Mouse (Mus musculus) urinary bladder, postnatal 10 days (tissue): Measurements from ENCODE around the gene Slc25a21.

Source experiments
- DNase-seq: peaks from one replicate; pipeline ENCODE4 v3.0.0; 2022; ENCODE audit warnings: low spot score

Slc25a21 gene

DNA sequence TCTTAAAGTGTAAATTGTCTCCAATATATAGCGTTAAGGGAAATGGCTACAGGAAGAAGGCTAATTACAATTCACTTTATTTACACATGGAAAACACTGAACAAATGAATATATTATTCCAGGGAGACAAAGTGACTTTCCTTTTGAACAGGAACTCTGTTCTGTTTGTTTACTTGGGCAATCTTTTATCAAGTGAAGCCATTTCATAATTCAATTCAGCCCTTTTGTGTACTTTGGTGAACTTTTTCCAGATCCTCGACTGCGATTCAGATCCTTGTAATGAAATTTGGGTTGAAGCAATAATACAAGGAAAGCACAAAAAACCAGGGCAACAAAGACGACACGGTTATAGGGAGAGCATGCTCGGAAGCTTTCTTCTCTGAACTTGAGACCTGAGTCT lies 423.3 kb downstream of the Slc25a21 start:
- DNase-seq: no peak

DNA sequence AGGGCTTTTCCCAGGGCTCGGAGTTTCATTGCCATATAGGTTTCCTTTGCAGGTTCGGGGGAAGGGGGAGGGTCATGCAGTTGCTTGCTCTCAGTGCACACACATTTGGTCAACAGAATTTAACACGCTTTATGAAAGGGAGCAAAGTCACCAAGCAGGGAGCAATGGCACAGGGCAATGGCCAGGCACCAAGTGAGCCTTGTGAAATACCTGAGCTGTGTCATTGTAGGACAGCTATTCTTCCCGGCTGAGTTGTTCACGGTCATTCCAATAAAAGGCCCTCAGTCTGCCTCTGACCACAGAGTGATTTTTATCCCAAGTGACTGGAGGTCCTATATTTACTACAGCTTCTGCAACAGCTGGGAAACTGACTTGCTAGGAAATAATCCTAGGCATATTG lies 427.9 kb downstream of the Slc25a21 start:
- no peak for DNase-seq

DNA sequence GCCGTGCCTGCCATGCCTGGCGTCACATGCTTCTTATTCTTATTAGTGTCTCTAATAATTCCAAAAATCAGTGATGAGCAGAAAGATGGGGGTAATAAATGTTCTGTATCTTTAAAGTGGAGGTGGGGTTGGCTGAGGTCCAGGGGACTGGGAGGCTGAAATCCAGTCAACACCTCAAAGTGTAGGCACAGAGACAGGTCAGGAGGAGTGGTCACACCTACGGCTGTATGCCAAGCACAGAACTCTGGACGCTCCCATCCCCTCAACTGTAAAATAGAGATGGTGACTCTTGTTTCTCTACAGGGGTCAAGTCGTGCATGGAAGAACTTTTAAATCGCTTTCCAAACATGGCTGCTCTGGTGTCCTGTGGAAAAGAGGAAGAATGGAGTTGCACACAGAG lies 429.8 kb downstream of the Slc25a21 start:
- no peak for DNase-seq

DNA sequence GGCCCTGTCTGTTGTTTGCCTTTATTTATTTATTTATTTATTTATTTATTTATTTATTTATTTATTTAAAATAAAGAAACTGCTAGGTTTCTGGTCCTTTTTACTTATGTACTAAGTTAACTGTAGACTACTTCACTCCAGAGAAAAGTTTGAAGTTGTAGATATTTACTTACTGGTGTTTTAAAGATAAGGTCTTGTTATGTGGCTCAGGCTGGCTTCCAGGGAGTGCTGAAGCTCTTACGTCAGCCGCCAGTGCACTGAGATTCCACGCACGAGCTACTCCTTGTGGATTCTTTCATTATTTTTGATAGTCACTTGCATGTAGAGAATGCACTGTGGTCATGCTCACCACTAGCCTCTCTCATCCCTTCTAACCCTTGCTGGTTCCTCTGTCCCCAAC lies 460.2 kb downstream of the Slc25a21 start:
- DNase-seq: no peak

DNA sequence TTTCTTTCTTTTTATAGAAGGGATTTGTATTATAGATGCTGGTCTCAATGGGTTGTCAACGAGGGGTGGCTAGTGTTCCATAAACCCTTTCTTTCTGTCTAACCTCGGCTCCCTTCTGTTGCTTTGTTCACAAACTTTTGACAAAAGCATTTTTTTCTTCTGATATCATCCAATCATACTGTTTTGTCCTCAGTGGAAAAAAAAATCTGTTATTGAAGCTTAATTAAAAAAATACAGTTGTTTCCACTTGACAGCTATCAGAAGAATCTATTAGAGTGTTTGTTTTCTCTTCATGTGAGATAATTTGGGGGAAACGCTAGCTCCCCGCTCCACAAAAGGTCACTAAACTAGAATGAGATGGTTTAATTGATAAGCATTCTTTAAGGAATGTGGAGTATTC lies 469.6 kb downstream of the Slc25a21 start:
- no peak for DNase-seq

DNA sequence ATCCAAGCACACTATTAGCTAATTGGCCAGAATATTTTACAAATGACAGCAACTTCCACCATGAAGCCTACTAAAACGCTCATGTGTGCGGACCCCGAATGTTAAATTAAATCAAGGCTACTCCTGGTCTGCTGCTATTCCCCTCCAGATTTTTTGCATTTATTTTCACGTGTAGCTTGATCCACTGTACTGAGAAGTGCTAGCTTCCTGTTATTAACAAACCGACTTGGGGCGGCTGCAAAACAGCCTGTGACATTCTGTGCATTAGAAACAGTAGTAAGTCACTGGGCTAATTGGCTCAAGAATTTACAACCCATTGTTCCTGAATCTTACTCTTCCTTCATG lies 478.6 kb downstream of the Slc25a21 start:
- DNase-seq: no peak

DNA sequence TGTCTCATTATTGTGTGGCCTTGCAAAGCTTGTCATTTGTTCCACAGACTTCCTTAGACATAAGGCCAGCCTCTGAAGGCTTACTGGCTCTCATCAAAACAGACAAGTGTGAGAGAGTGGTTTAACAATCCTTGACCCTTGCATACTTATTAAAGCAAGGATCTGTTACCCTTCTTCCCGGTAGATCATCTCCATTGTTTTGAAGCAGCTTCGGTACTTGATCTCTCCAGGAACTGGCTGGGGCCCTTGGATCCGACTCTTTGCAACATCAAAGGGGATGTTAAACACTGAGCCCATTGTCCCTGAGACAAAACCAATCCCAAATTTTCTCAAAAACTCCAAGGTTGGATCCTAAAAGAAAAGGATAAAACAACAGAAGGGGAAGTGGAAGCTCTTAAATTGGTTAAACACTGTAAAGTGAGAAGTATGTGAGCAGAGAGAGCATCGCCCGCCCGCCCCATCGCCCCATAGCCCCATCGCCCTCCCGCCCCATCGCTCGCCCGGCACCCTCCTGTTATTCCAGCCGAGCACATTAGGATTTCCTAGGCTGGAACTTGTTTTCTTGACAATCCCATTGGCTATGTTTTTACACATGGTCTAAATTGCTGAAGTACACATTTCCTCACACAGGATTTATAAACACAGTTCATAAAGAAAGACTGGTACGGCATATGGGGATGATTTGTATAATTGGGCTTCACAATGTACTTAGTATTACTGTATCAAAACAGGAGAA lies 479.1 kb downstream of the Slc25a21 start:
- no peak for DNase-seq

DNA sequence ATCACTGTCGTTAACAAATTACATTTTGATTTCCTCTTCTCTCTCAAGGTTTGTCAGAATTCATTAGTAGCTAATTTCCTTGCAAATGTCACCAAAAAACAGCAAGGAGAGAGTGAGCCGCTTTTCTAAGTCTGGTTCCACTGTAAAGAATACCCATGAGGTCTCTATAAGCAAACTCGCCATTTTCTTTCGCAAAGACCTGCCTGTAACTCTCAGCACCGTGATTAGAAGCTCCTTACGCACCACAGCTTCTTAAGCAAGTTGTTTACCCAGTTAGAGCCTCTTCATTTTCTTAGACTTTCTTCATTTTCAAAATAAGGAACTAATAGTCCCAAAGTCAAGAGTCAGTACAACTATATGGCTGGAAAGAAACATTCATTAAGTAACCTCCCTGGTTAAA lies 496.3 kb downstream of the Slc25a21 start:
- no peak for DNase-seq

DNA sequence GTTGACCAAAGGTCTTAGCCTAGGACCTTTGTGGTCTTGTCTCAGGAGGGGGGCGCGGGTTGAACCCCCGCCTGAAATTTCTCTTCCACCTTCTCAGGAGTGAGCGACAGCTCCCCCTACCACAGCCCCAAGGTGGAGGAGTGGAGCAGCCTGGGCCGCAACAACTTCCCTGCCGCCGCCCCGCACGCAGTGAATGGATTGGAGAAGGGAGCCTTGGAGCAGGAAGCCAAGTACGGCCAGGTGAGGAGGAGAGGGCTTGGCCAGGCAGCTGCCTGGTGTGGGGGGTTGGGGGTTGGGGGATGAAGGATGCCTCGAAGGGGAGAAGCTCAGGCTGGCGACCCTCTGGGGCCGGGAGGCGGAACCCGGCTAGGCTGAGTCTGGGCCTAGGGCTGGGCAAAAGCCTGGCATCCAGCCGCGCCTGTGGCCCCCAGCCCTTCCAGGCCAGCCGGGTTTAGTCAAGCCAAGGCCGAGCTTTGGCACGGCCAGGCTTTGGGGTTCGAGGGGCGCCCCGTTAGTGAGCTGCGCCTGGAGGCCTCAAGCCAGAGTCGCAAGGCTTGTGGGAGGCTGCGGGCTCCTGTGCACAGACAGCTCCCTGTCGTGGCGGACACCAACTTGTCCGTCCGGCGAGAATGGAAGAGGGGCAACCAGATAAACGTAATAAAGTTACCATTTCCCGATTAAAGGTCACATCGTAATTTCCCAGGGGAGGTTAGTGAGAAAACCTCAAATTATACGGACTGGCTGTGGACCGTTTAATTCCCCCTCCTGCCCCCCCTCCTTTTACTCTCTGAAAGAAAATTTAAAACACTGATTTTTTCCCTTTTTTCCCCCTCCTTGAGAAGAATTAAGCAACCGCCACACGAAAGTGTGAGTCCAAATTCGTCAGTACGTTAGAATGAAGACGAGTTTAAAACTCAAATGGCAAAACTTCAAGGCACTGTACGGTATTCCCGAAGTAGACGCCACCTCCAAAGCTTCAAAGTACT lies 497.1 kb downstream of the Slc25a21 start:
- DNase-seq: no peak

DNA sequence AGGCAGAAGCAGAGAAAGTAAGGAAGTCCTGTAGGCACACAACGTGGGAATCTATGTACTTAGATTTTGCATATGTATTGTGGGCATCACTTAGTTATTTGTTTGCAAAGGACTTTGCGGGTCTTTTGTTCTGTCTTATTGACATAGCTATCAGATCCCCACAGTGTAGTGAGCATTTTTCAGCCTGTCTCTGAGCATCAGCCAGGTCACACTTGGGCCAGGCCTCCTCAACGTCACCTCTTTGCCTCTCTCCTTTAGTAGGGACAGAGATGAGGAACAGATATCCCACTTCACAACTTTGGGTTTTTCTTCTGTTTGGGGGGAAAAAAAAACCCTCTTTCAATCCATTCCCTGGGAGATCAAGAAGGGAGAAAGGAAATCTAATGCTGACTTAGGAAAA lies 497.9 kb downstream of the Slc25a21 start:
- DNase-seq: no peak

DNA sequence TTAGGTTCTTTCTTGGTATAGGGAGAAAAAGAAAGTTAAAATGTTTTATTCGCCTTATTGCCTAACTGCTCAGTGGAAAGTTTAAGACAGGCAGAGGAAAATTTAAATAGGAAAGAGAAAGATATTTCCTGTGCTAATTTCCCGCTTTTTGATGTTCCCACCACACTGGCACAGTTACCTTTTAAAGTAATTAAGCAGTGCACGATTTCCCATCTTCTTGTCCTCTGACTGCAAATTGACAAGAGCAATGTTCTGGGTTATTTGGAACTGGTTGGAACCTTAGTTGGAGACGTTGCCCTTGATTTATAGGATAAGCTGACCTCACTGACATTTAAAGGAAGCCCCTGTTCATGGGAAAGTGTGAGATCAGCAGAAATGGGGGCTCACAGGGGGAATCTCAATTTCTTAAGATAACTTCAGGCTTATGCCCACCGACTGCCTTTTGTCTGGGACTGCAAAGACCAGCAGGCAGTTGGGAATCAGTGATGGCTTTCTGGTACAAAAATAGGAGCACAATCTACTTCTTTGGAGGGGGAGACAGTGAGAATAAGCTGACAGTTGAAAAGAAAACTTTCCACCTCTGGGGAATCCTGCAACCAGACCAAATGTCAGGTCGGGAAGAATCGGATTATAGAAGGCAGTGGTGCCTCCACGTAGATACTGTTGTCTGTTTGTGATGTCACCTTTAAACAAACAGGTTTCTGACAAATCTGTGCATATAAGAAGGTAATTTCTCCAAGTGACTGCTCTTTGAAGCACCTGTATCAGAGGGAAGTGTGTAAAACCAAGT lies 498.9 kb downstream of the Slc25a21 start:
- no peak for DNase-seq

DNA sequence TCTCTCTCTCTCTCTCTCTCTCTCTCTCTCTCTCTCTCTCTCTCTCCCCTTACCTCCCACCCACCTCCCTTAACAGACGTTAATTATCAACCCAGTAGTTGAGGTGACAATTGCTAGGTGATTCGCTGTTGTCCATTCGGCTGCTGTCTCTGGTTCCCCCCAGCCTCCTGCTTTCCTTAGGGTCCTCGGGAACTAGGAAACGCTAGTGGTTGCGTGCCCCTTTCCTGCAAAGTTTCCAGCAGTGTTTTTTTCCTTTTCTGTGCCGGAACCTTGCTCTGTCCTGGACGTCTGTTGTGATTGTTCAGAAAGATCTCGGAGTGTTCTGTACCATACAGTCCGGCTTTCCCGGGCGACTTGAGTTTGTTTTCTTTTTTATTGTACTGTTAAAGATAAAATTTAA lies 499.5 kb downstream of the Slc25a21 start:
- DNase-seq: no peak

DNA sequence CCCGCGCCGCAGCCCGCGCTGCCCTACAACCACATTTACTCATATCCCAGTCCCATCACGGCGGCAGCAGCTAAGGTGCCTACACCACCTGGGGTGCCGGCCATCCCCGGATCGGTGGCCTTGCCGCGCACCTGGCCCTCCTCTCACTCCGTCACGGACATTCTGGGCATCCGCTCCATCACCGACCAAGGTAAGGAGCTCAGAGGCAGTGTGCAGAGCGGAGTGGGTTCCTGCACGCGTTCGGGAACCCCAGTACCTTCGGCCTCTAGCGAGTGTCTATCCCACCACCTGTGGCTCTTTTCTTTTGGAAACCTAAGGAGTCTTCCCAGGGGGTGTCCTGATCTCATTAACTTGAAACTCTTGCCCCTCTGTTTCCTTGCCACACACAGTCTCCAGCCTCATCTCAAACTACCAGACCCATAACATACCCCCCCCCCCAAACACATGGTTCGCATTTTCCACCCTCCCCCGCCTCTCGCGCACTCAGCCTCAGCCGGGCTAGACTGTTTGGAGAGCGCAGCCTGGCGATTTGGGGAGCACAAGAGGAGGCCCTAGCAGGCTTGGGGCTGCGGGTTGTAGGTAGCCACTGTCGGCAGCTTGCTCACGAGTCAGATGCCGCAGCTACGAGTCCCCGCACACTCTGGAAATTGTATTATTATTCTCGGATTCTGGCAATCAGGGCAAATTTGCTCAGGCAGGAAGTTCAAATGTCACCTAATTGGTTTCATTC lies 500.1 kb downstream of the Slc25a21 start:
- DNase-seq: no peak

DNA sequence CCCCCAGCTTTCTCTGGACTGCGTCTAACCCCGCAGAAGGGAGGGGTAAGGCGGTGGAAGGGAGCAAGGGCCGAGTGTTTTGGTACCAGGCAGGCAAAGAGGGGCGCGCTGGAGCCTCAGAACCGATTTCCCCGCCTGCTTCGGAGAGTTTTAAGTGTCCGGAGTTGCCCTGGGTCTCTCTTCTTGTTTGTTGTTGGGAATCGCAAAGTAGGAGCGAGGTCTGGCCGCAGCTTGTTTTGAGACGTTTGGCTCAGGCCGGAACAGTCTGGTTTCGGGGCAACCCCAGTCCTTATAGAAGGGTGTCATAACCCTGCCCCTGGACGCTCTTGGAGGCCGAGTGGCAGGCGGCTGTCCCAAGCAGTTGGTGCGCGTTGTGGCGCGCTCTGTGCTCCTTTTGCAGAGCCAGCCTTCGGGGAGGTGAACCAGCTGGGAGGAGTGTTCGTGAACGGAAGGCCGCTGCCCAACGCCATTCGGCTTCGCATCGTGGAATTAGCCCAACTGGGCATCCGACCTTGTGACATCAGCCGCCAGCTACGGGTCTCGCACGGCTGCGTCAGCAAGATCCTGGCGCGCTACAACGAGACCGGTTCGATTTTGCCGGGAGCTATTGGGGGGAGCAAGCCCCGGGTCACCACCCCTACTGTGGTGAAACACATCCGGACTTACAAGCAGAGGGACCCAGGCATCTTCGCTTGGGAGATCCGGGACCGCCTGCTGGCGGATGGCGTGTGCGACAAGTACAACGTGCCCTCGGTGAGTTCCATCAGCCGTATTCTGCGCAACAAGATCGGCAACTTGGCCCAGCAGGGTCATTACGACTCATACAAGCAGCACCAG lies 500.9 kb downstream of the Slc25a21 start:
- DNase-seq: no peak

DNA sequence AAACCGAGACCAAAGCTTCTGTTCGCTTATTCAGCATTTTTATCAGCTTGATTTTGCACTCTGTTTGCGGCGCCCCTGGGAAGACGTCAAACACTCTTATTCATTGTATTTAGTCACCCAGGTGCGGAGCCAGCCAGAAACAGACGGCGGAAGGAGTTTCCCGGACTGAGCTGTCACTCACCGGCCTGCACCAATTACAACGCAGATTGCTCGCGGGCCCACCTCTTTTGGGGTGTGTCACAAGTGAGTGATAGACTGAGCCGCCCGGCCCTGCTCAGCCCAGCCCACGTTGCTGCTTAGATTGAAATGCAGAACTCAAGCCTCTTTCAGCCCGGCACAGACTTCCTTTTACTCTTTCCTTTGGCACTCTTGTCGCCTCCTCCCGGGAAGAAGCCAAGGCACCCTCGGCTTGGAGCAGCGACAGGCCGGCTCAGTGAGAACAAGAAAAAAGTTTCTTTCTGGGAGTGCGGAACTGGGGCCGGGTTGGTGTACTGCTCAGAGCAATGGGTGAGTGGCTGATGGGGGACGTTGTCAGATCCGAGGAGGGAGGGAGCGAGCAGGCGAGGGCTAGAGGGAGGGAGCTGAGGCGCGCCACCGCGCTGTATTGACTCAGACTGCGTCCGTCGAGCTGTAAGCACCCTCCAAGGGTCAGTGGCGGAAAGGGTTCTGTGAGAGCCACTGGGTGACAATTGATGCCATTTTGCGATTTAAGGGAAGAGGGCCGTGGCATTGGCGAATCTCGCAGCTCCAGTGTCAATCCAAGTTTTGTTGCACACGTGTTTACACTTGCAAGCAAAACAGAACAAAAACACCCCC lies 501.7 kb downstream of the Slc25a21 start:
- DNase-seq: no peak

DNA sequence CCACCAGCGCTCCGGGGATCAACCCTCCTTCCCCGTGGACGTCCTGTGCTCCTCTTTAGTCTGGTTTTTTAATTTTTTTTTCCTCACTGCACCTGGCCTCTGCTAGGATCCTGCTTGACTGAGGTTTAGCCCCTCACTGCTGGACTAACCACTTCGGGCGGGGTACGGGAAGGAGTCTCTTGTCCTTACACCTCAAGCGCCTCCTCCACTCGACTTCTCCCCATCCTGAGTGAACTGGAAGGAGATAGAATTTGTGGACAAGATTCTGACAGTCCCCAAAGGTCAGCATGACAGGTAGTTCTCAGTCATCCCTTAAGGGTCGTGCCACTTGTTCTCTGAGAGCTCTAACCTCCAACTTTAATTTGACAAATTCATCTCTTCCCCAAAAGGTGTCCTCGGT lies 502.3 kb downstream of the Slc25a21 start:
- no peak for DNase-seq

DNA sequence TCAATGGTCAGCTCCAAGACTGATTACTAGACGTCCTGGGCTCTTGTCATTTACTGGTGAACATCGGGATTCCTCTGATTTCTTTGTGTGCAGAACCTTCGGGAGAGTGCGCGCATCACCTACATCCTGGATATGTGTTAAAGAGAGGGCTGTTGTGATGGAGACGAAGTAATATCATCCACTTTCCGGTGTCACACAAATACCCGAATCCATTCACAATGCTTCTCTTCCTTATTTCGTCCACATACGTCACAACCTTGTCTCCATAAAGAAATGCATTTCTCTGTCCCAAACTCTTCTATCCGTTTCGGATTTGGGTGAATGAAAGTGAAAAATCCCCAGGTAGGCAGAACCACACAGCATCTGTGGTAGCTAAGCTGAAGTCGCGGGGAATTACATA lies 502.9 kb downstream of the Slc25a21 start:
- no peak for DNase-seq

DNA sequence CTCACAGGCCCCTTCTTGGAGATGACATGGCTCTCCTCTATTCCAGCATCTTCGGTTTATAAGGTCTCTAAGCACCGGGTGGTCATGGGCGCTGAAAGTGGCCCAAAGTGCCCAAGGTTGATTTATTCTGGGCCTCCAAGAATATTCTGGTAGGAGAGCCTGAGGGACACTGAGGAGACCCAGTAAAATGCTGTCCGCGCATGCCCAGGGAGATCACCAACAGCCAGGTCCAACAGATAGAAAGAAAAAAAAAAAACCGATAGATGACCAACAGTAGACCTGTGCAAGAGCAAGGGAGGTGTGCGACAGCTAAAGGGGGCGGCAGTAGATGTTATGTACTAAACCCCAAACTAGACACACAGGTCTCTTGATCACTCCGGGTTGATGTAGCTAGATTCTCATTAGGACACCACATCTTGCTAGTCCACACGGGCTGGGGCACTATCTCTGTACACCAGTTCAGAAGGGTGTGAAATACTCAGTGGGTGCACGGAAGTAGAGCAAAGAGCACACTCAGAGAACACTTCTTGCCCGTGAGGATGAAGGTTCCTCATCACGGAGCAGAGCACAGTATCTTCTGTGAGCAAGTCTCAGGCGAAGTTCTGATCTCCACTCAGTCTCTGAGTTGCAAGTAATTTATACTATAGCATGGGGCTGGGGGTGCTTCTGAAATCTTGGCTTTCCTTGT lies 503.7 kb downstream of the Slc25a21 start:
- no peak for DNase-seq

DNA sequence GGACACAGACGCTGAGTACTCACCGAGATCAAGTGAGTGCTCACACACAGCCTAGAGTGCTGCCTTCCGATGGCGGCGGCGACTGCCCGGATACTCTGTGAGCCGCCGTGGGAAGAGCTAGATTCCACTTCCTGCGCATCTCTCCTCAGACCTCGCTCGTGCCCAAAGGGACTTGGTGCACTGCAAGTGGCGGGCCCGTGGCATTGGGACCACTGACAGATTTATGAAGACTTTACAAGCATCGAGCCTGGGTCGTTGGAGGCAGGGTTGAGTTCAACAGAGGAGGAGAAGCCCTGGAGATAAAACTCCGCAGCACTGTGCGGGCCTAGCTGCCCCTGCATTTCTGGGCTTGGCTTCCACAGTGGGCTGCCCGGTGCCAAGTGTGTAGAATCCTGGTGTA lies 504.7 kb downstream of the Slc25a21 start:
- no peak for DNase-seq
